Comparison of ENCODE assay signal across 8 mouse cellular contexts in the genomic region with DNA sequence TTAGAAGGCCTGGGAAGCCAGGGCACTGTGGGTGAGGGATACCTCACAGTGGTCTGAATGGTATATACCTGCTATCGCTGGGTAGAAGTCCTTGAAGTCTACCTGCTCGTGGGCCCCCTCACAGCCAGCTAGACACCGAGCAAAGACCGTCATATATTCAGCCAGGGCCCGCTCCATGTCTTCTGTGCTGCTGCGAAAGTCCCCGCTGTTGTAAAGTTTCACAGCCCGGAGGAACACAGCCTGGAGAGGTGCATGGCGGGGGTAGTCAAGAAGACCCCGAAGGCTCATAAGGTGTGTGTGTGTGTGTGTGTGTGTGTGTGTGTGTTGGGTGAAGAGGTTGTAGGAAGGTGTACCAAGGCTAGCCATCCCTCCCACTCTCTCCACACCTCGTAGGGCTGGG. TPM values are rescaled to one million over a fixed set of nuclear protein-coding genes. Genes with fewer than 3 reads are reported as not detected.
A peak's percentile ranks its signal among the peaks of the same experiment; 100 is the strongest.
DNase-seq lines count a peak whose midpoint lies in the region; ATAC-seq and TF ChIP-seq lines count a peak whose summit lies in the region.

No protein-coding gene starts in this region.

- peak overlapping the region; percentile 65 for H3K4me2 ChIP-seq in liver, embryonic 13.5 days

- no peaks in the 10 kb centered on the region for H3K36me3 ChIP-seq in testis, adult 2 months (ENCODE audit: control insufficient read depth, insufficient read depth, low read length)
- no peaks in the 10 kb centered on the region for H3K36me3 ChIP-seq in liver, embryonic 13.5 days

- no peaks in the 10 kb centered on the region for H3K27me3 ChIP-seq in testis, adult 2 months (ENCODE audit: control insufficient read depth, insufficient read depth, low read length)
- peaks cover 48% of the 10 kb centered on the region for H3K27me3 ChIP-seq in liver, embryonic 13.5 days

- WGBS in liver, embryonic 13.5 days (ENCODE audit: insufficient replicate concordance), result 60% methylated on average over 11 of the region's 11 CpGs

- TF ChIP-seq CTCF in gastrocnemius, adult 2 months (IDR thresholded peaks at IDR 0.05), result no peak
- TF ChIP-seq CTCF in testis, adult 2 months (IDR thresholded peaks at IDR 0.05; ENCODE audit: control insufficient read depth, insufficient read depth, insufficient replicate concordance, low read depth, low read length), result no peak

- peak overlapping the region; percentile 90 for H3K27ac ChIP-seq in gastrocnemius, adult 2 months
- H3K27ac ChIP-seq in testis, adult 2 months (ENCODE audit: control insufficient read depth, insufficient read depth, low read depth, low read length), result no peak overlapping the region
- H3K27ac ChIP-seq in liver, embryonic 13.5 days, result no peak overlapping the region

- H3K4me3 ChIP-seq in gastrocnemius, adult 2 months, result peak overlapping the region; percentile 92
- H3K4me3 ChIP-seq in testis, adult 2 months (ENCODE audit: control insufficient read depth, low read depth, low read length), result peak overlapping the region; percentile 71
- peak overlapping the region; percentile 58 for H3K4me3 ChIP-seq in liver, embryonic 13.5 days (replicated peaks)

- H3K9ac ChIP-seq in liver, embryonic 13.5 days, result peak overlapping the region; percentile 55; the same call in 1 of the 2 replicates

- peaks cover 19% of the 10 kb centered on the region for H3K4me1 ChIP-seq in testis, adult 2 months (ENCODE audit: control insufficient read depth, insufficient read depth, low read length)
- peaks cover 18% of the 10 kb centered on the region for H3K4me1 ChIP-seq in liver, embryonic 13.5 days (replicated peaks)

- no peak for TF ChIP-seq POLR2A in testis, adult 2 months (IDR thresholded peaks at IDR 0.05; ENCODE audit: control insufficient read depth, low read depth, low read length)

- intact Hi-C loops in gastrocnemius, adult 2 months (cut with DNase I), result no loop called here

- H3K9me3 ChIP-seq in liver, embryonic 13.5 days (replicated peaks), result no peaks in the 10 kb centered on the region

- no peak for DNase-seq in gastrocnemius, adult 2 months
- DNase-seq in gastrocnemius, postnatal 10 days, result no peak
- no peak for DNase-seq in testis, postnatal 14 days (ENCODE audit: low spot score)
- DNase-seq in liver, embryonic 13.5 days, result no peak
- DNase-seq in adrenal gland, postnatal 25 days, result no peak
- DNase-seq in cerebellum, postnatal 25 days, result no peak
- no peak for DNase-seq in layer of hippocampus, postnatal 25 days (ENCODE audit: extremely low spot score in 1 of 2, low spot score in 1 of 2)

- no peak for ATAC-seq in liver, embryonic 13.5 days (ENCODE audit: low read depth)

RNA-seq across cellular contexts. Expression of gene P3h4, which starts 1.1 kb away (rescaled TPM):
- total RNA-seq in gastrocnemius, adult 2 months (2021), result 1 to 10 TPM; 2.0 to 4.6 TPM
- total RNA-seq in gastrocnemius, postnatal 10 days (2021), result 10 to 100 TPM; 15.4 to 22.8 TPM
- 8.5 and 9.0 TPM in 2 replicates for polyA plus RNA-seq in testis, adult 2 months (2012; rRNA removed)
- 5.8 and 6.0 TPM in 2 replicates for polyA plus RNA-seq in liver, embryonic 13.5 days (2015; fragmentation: Nextera tagmentation; extraction: Ambion mirVana)
- 25.7 and 29.4 TPM in 2 replicates for total RNA-seq in adrenal gland, postnatal 25 days (2021)
- 1 to 10 TPM; 9.2 to 9.8 TPM for total RNA-seq in layer of hippocampus, postnatal 25 days (2021)

RNA-seq across cellular contexts. Expression of gene Fkbp10, which starts 2.0 kb away (rescaled TPM):
- 1 to 10 TPM; 1.9 to 4.5 TPM for total RNA-seq in gastrocnemius, adult 2 months (2021)
- total RNA-seq in gastrocnemius, postnatal 10 days (2021), result 10 to 100 TPM; 46.6 to 65.6 TPM
- 6.6 and 7.7 TPM in 2 replicates for polyA plus RNA-seq in testis, adult 2 months (2012; rRNA removed)
- polyA plus RNA-seq in liver, embryonic 13.5 days (2015; fragmentation: Nextera tagmentation; extraction: Ambion mirVana), result 11.8 and 13.1 TPM in 2 replicates
- 23.8 and 24.7 TPM in 2 replicates for total RNA-seq in adrenal gland, postnatal 25 days (2021)
- total RNA-seq in layer of hippocampus, postnatal 25 days (2021), result 1 to 10 TPM; 6.8 to 7.4 TPM

RNA-seq across cellular contexts. Expression of gene Jup, which starts 16.0 kb away (rescaled TPM):
- total RNA-seq in gastrocnemius, adult 2 months (2021), result 100 to 1,000 TPM in 1 of 2 experiments, 10 to 100 TPM in 1; 68.6 to 104 TPM
- 10 to 100 TPM; 81.4 to 90.0 TPM for total RNA-seq in gastrocnemius, postnatal 10 days (2021)
- 103 TPM in 2 replicates for polyA plus RNA-seq in testis, adult 2 months (2012; rRNA removed)
- polyA plus RNA-seq in liver, embryonic 13.5 days (2015; fragmentation: Nextera tagmentation; extraction: Ambion mirVana), result 13.2 and 15.5 TPM in 2 replicates
- 59.5 and 81.5 TPM in 2 replicates for total RNA-seq in adrenal gland, postnatal 25 days (2021)
- total RNA-seq in layer of hippocampus, postnatal 25 days (2021), result 10 to 100 TPM; 33.2 to 36.2 TPM

RNA-seq across cellular contexts. Expression of gene Nt5c3b, which starts 28.1 kb away (rescaled TPM):
- total RNA-seq in gastrocnemius, adult 2 months (2021), result 1 to 10 TPM; 6.6 to 8.8 TPM
- total RNA-seq in gastrocnemius, postnatal 10 days (2021), result 10 to 100 TPM; 19.3 to 24.4 TPM
- 145 and 152 TPM in 2 replicates for polyA plus RNA-seq in testis, adult 2 months (2012; rRNA removed)
- polyA plus RNA-seq in liver, embryonic 13.5 days (2015; fragmentation: Nextera tagmentation; extraction: Ambion mirVana), result 25.1 and 27.6 TPM in 2 replicates
- 60.3 and 63.2 TPM in 2 replicates for total RNA-seq in adrenal gland, postnatal 25 days (2021)
- total RNA-seq in layer of hippocampus, postnatal 25 days (2021), result 10 to 100 TPM; 50.2 to 52.4 TPM

RNA-seq across cellular contexts. Expression of gene Klhl10, which starts 28.2 kb away (rescaled TPM):
- under 1 TPM; 0.23 to 0.39 TPM for total RNA-seq in gastrocnemius, adult 2 months (2021)
- total RNA-seq in gastrocnemius, postnatal 10 days (2021), result under 1 TPM; 0.38 to 0.63 TPM
- polyA plus RNA-seq in testis, adult 2 months (2012; rRNA removed), result 422 and 444 TPM in 2 replicates
- 0.08 and 0.24 TPM in 2 replicates for polyA plus RNA-seq in liver, embryonic 13.5 days (2015; fragmentation: Nextera tagmentation; extraction: Ambion mirVana)
- total RNA-seq in adrenal gland, postnatal 25 days (2021), result 1.2 and 1.3 TPM in 2 replicates
- total RNA-seq in layer of hippocampus, postnatal 25 days (2021), result 1 to 10 TPM; 1.1 to 1.6 TPM
